ENCODE assay signal across 27 mouse cellular contexts in the genomic region with DNA sequence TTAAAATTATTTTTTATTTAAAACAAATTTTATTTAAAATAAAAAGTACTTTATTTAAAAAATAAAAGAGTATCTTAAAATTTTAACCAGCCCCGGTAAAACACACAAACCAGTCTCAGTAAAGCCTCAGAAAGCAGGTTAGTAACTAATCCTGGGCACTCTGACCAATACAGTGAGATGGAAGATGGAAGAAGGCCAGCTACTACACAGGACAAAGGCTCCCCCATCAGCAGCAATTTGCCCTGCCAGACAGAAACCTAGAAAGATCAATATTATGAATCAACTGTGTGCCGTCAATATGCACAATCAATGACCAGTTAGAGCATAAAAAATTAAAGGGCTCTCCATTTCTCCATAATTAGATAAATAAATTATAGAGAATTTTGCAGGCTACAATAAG.
"Had no signal": no experiment of that assay in that cellular context is flagged by ENCODE, and none has a peak within 500 bp of the region (broad histone marks: within the 10 kb centered on the region; RNA-seq: fewer than 3 reads in every experiment).

No protein-coding gene starts in this region.

- H3K27me3 ChIP-seq: heart, embryonic 13.5 days; heart, embryonic 15.5 days; hindbrain, embryonic 13.5 days; hindbrain, embryonic 15.5 days; kidney, embryonic 15.5 days; limb, embryonic 12.5 days; liver, embryonic 13.5 days; liver, embryonic 15.5 days had no signal

- H3K9me3 ChIP-seq: heart, embryonic 13.5 days; heart, embryonic 15.5 days; hindbrain, embryonic 13.5 days; hindbrain, embryonic 15.5 days; kidney, embryonic 15.5 days; limb, embryonic 10.5 days; limb, embryonic 12.5 days; liver, embryonic 13.5 days; liver, embryonic 15.5 days had no signal

- H3K4me3 ChIP-seq: heart, adult 2 months; heart, embryonic 13.5 days; heart, embryonic 15.5 days; hindbrain, embryonic 13.5 days; hindbrain, embryonic 15.5 days; kidney, embryonic 15.5 days; layer of hippocampus, adult 2 months; left cerebral cortex, adult 2 months; limb, embryonic 10.5 days; limb, embryonic 12.5 days; liver, embryonic 13.5 days; liver, embryonic 15.5 days had no signal

- ATAC-seq: hindbrain, postnatal 0 days; intestine, embryonic 16.5 days had no signal

- H3K4me2 ChIP-seq: heart, embryonic 11.5 days; heart, embryonic 13.5 days; heart, embryonic 15.5 days; hindbrain, embryonic 13.5 days; hindbrain, embryonic 15.5 days; kidney, embryonic 15.5 days; limb, embryonic 12.5 days; liver, embryonic 11.5 days; liver, embryonic 13.5 days; liver, embryonic 15.5 days had no signal

- H3K27ac ChIP-seq: heart, adult 2 months; heart, embryonic 13.5 days; heart, embryonic 15.5 days; hindbrain, embryonic 13.5 days; hindbrain, embryonic 15.5 days; hindbrain, postnatal 0 days; kidney, embryonic 15.5 days; kidney, postnatal 0 days; layer of hippocampus, adult 2 months; left cerebral cortex, adult 2 months; limb, embryonic 10.5 days; limb, embryonic 12.5 days; liver, embryonic 13.5 days; liver, embryonic 15.5 days had no signal

- H3K4me1 ChIP-seq: heart, embryonic 13.5 days; heart, embryonic 15.5 days; hindbrain, embryonic 13.5 days; hindbrain, embryonic 15.5 days; kidney, embryonic 15.5 days; limb, embryonic 10.5 days; limb, embryonic 12.5 days; liver, embryonic 13.5 days; liver, embryonic 15.5 days had no signal

- H3K9ac ChIP-seq: heart, embryonic 13.5 days; heart, embryonic 15.5 days; hindbrain, embryonic 13.5 days; hindbrain, embryonic 15.5 days; kidney, embryonic 15.5 days; limb, embryonic 12.5 days; liver, embryonic 13.5 days; liver, embryonic 15.5 days had no signal

- H3K36me3 ChIP-seq: heart, embryonic 13.5 days; heart, embryonic 15.5 days; hindbrain, embryonic 13.5 days; hindbrain, embryonic 15.5 days; kidney, embryonic 15.5 days; limb, embryonic 10.5 days; limb, embryonic 12.5 days; liver, embryonic 13.5 days; liver, embryonic 15.5 days had no signal

- DNase-seq: gastrocnemius, postnatal 14 days; gastrocnemius, postnatal 36 days; heart, adult 11 months; heart, adult 2 months; heart, postnatal 14 days; heart, postnatal 36 days; kidney, adult 11 months; kidney, adult 2 months; kidney, adult 9 months; kidney, postnatal 14 days; kidney, postnatal 36 days; liver, embryonic 13.5 days had no signal
